Mouse (Mus musculus) forebrain, postnatal 0 days (tissue): ENCODE data around the gene Ola1. TPM values are rescaled to one million over a fixed set of nuclear protein-coding genes. Genes with fewer than 3 reads are reported as not detected.

Source experiments
- ATAC-seq: fragments of 200-750 bp; cut with Nextera tagmentation; 2 replicates; pipeline ENCODE4 v1.8.0; 2017; ENCODE audit warnings: mild to moderate bottlenecking, moderate library complexity
- DNase-seq: peaks from one replicate; pipeline ENCODE4 v3.0.0-alpha.2; 2015
- H3K27ac ChIP-seq: fragments of 300-500 bp; sonication (generic); 2 replicates; pipeline ENCODE4 v1.5.1; 2014; ENCODE audit warnings: low read depth, mild to moderate bottlenecking, antibody characterized with exemption, low read length, moderate library complexity, mixed read lengths
- H3K27me3 ChIP-seq: fragments of 300-500 bp; sonication (generic); 2 replicates; pipeline ENCODE4 v1.6.1; 2014; ENCODE audit warnings: mild to moderate bottlenecking, low read length, mixed read lengths; ENCODE audit not compliant: insufficient read depth
- H3K36me3 ChIP-seq: fragments of 300-500 bp; sonication (generic); 2 replicates; pipeline ENCODE4 v1.6.1; 2014; ENCODE audit warnings: mild to moderate bottlenecking, moderate library complexity; ENCODE audit not compliant: insufficient read depth
- H3K4me1 ChIP-seq: fragments of 300-500 bp; sonication (generic); 2 replicates; pipeline ENCODE4 v1.6.1; 2014; ENCODE audit warnings: antibody characterized with exemption; ENCODE audit not compliant: insufficient read depth
- H3K4me2 ChIP-seq: fragments of 300-500 bp; sonication (generic); 2 replicates; pipeline ENCODE4 v1.6.1; 2014; ENCODE audit warnings: low read depth, mild to moderate bottlenecking, moderate library complexity
- H3K4me3 ChIP-seq: fragments of 300-500 bp; sonication (generic); 2 replicates; pipeline ENCODE4 v1.5.1; 2014; ENCODE audit warnings: low read depth, low read length, mixed read lengths
- H3K9ac ChIP-seq: fragments of 300-500 bp; sonication (generic); 2 replicates; pipeline ENCODE4 v1.6.1; 2014; ENCODE audit warnings: mild to moderate bottlenecking
- H3K9me3 ChIP-seq: fragments of 300-500 bp; sonication (generic); 2 replicates; pipeline ENCODE4 v1.6.1; 2016; ENCODE audit warnings: low read length
- CTCF ChIP-seq: sonication (generic); IDR thresholded peaks from 2 replicates; pipeline ENCODE4 v1.5.1; 2016; ENCODE audit warnings: antibody characterized with exemption, control low read depth, low read depth
- WGBS: fragments of 180-500 bp; shearing (Covaris S2); extraction: QIAGEN DNeasy Blood & Tissue Kit; methylation state at CpG from one replicate; pipeline ENCODE4 v1.1.7; 2014; 5-methylcytosine and 5-hydroxymethylcytosine counted together
- polyA plus RNA-seq: library from polyadenylated mRNA; unstranded; fragments of >200 nt; fragmentation: Nextera tagmentation; extraction: Ambion mirVana; gene quantifications from 2 replicates; pipeline ENCODE4 v1.2.1, GENCODE M21; 2015
- total RNA-seq: library from RNA; depleted of rRNA; stranded (reverse); fragments of >200 nt; gene quantifications from 2 replicates; pipeline ENCODE4 v1.2.3, GENCODE M21; 2014

Gene Ola1
- total and polyA plus RNA-seq, 2 experiments from 2014 or later = 68.4 to 97.2 TPM

DNA sequence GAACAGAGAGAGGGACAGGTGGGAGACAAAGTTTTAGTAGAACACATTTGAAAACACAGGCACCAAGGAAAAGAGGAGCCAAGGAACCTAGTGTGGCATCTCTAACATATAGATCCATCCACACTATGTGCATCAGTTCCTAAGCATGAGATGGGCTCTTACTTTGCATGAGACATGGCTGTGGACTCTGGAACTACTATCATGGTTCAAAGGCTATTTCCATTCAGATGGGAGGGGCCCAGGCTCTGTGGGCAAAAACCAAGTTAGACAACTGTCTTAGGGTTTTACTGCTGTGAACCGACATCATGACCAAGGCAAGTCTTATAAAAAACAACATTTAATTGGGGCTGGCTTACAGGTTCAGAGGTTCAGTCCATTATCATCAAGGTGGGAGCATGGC is 160.4 kb downstream of the Ola1 start:
- Histone ChIP-seq H3K36me3 (no peaks in the 10 kb centered on the region), H3K27me3 (no peaks in the 10 kb centered on the region), H3K4me1 (no peaks in the 10 kb centered on the region), H3K27ac (no peak overlapping the region), H3K4me2 (no peak overlapping the region), H3K9ac (no peak overlapping the region), H3K4me3 (no peak overlapping the region), H3K9me3 (no peaks in the 10 kb centered on the region)
- DNase-seq = no peak
- 90% methylated on average over 1 of the region's 1 CpGs for WGBS
- no peak for TF ChIP-seq CTCF
- ATAC-seq = no peak

GRCm38 (mm10) chr2:73057589-73057988 is 161.1 kb downstream of the Ola1 start:
- ATAC-seq = no peak
- no peak for TF ChIP-seq CTCF
- H3K4me2 ChIP-seq = no peak overlapping the region

GRCm38 (mm10) chr2:73056090-73056956 is 162.4 kb downstream of the Ola1 start:
- no peak overlapping the region for H3K4me2 ChIP-seq
- no peak overlapping the region for H3K9ac ChIP-seq
- TF ChIP-seq CTCF = no peak
- H3K9me3 ChIP-seq = no peaks in the 10 kb centered on the region
- no peak overlapping the region for H3K27ac ChIP-seq
- no peaks in the 10 kb centered on the region for H3K4me1 ChIP-seq
- no peaks in the 10 kb centered on the region for H3K27me3 ChIP-seq
- 86% methylated on average over 17 of the region's 17 CpGs for WGBS
- H3K4me3 ChIP-seq = no peak overlapping the region
- no peak for ATAC-seq
- no peak for DNase-seq
- H3K36me3 ChIP-seq = no peaks in the 10 kb centered on the region

More at GRCm38 (mm10) chr2:73057589-73057988, 161.1 kb downstream of the Ola1 start:
- Histone ChIP-seq H3K9ac (no peak overlapping the region), H3K4me3 (no peak overlapping the region), H3K27me3 (no peaks in the 10 kb centered on the region), H3K27ac (no peak overlapping the region), H3K36me3 (no peaks in the 10 kb centered on the region), H3K9me3 (no peaks in the 10 kb centered on the region), H3K4me1 (no peaks in the 10 kb centered on the region)
- WGBS = 93% methylated on average over 2 of the region's 2 CpGs
- no peak for DNase-seq

DNA sequence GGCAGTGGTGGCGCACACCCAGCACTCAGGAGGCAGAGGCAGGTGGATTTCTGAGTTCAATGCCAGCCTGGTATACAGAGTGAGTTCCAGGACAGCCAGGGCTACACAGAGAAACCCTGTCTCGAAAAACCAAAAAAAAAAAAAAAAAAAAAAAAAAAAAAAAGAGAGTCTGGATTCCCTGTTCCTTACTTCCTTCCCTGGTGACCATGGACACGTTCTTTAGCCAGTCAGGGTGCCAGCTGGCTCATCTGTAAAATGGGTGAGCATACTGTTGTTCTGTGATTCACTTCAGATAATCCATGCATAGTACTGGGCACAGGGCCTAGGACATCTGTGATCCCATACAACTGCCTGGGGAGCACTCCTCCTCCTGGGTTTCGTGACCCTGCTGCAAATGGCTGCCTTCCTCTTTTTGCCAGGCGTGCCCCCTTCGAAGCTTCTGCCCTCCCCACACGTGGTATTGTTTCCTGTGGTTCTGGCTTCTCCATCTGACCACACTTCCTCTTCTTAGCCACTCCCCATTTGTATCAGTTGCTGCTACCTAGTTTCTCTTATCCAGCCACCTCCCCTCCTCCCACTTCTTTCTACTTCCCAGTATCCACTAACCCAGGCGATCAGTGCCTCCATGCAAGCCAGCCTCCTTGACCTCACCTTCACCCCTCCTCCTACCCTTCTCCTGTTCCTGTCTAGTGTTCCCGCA is 164.8 kb downstream of the Ola1 start:
- no peak for TF ChIP-seq CTCF
- Histone ChIP-seq H3K9me3 (no peaks in the 10 kb centered on the region), H3K4me1 (no peaks in the 10 kb centered on the region), H3K4me2 (no peak overlapping the region), H3K27ac (no peak overlapping the region), H3K27me3 (no peaks in the 10 kb centered on the region), H3K4me3 (no peak overlapping the region), H3K9ac (no peak overlapping the region), H3K36me3 (no peaks in the 10 kb centered on the region)
- no peak for ATAC-seq
- DNase-seq = no peak
- WGBS = 84% methylated on average over 9 of the region's 9 CpGs

- no peak for TF ChIP-seq CTCF
- ATAC-seq (no peak), DNase-seq (no peak)
- Histone ChIP-seq H3K27ac (no peak overlapping the region), H3K4me1 (no peaks in the 10 kb centered on the region), H3K36me3 (no peaks in the 10 kb centered on the region), H3K9me3 (no peaks in the 10 kb centered on the region), H3K4me2 (no peak overlapping the region), H3K27me3 (no peaks in the 10 kb centered on the region), H3K9ac (no peak overlapping the region), H3K4me3 (no peak overlapping the region)
- 87% methylated on average over 8 of the region's 8 CpGs for WGBS
These were observed 168.3 kb downstream of the Ola1 start for GRCm38 (mm10) chr2:73050401-73050800.

- DNase-seq = no peak
- Histone ChIP-seq H3K4me3 (no peak overlapping the region), H3K27me3 (no peaks in the 10 kb centered on the region), H3K4me2 (no peak overlapping the region), H3K36me3 (no peaks in the 10 kb centered on the region), H3K4me1 (no peaks in the 10 kb centered on the region), H3K27ac (no peak overlapping the region), H3K9ac (no peak overlapping the region), H3K9me3 (no peaks in the 10 kb centered on the region)
- TF ChIP-seq CTCF = no peak
- ATAC-seq = no peak
- WGBS = 78% methylated on average over 4 of the region's 4 CpGs
These were observed 168.7 kb downstream of the Ola1 start for GRCm38 (mm10) chr2:73049977-73050376.
